In the genomic region with DNA sequence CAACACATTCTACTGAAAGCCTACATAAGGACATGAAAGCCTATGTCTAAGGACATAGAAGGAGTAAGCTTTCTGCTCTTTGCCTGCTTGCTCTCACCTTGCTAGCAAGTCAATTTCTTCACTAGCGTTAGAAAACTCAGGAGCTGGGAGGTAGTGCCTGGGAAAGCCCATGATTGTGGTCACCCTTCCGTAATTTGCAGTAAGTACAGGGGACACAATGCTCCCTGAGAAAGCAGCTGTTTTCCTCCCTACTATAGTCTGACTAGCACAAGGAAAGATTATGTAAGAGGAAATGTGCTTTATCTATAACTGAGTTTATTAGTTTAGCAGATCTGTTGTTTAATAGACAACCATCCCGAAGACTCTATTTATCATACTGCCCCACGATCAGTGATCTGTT, we compare ENCODE assay signal across 16 mouse cellular contexts.
"Had no signal": no experiment of that assay in that cellular context is flagged by ENCODE, and none has a peak within 500 bp of the region (broad histone marks: within the 10 kb centered on the region; RNA-seq: fewer than 3 reads in every experiment).

No protein-coding gene starts in this region.

- H3K27me3 ChIP-seq: lung, embryonic 15.5 days; midbrain, embryonic 13.5 days; midbrain, embryonic 15.5 days; neural tube, embryonic 12.5 days; stomach, embryonic 15.5 days had no signal

- DNase-seq: lung, postnatal 14 days; lung, postnatal 36 days; right cerebral cortex, postnatal 14 days; thymus, adult 2 months; thymus, postnatal 25 days; thymus, postnatal 4 days had no signal

- H3K27ac ChIP-seq: lung, embryonic 15.5 days; macrophage; midbrain, embryonic 13.5 days; midbrain, embryonic 15.5 days; neural tube, embryonic 12.5 days; stomach, embryonic 15.5 days; stomach, postnatal 0 days had no signal

- H3K36me3 ChIP-seq: lung, embryonic 15.5 days; midbrain, embryonic 13.5 days; midbrain, embryonic 15.5 days; neural tube, embryonic 12.5 days; stomach, embryonic 15.5 days had no signal

- H3K4me1 ChIP-seq: lung, embryonic 15.5 days; megakaryocyte, embryonic 14.5 days; midbrain, embryonic 13.5 days; midbrain, embryonic 15.5 days; neural tube, embryonic 12.5 days; stomach, embryonic 15.5 days had no signal

- H3K9me3 ChIP-seq: lung, embryonic 15.5 days; megakaryocyte, embryonic 14.5 days; midbrain, embryonic 13.5 days; midbrain, embryonic 15.5 days; neural tube, embryonic 12.5 days; stomach, embryonic 15.5 days had no signal

- ATAC-seq: lung, postnatal 0 days; midbrain, embryonic 13.5 days; midbrain, embryonic 15.5 days had no signal

- H3K4me3 ChIP-seq: lung, embryonic 15.5 days; megakaryocyte, embryonic 14.5 days; midbrain, embryonic 13.5 days; midbrain, embryonic 15.5 days; neural tube, embryonic 12.5 days; stomach, embryonic 15.5 days had no signal

- H3K4me2 ChIP-seq: lung, embryonic 15.5 days; midbrain, embryonic 11.5 days; midbrain, embryonic 13.5 days; midbrain, embryonic 15.5 days; neural tube, embryonic 12.5 days; stomach, embryonic 15.5 days had no signal

- H3K9ac ChIP-seq: lung, embryonic 15.5 days; midbrain, embryonic 13.5 days; midbrain, embryonic 15.5 days; neural tube, embryonic 12.5 days; stomach, embryonic 15.5 days had no signal
